13 mouse cellular contexts compared by ENCODE assay signal in genomic region chr5:150137772-150138451, GRCm38 (mm10). TPM values are rescaled to one million over a fixed set of nuclear protein-coding genes. Genes with fewer than 3 reads are reported as not detected.
DNase-seq lines count a peak whose midpoint lies in the region; ATAC-seq and TF ChIP-seq lines count a peak whose summit lies in the region.
"Had no signal": no experiment of that assay in that cellular context is flagged by ENCODE, and none has a peak within 500 bp of the region (broad histone marks: within the 10 kb centered on the region; RNA-seq: fewer than 3 reads in every experiment).

No protein-coding gene starts in this region.

- H3K4me1 ChIP-seq in midbrain, embryonic 11.5 days (ENCODE audit: control insufficient read depth, insufficient read depth, low read length) = no peaks in the 10 kb centered on the region
- no peaks in the 10 kb centered on the region for H3K4me1 ChIP-seq in midbrain, embryonic 15.5 days
- no peaks in the 10 kb centered on the region for H3K4me1 ChIP-seq in midbrain, embryonic 16.5 days (ENCODE audit: control insufficient read depth, insufficient read depth, low read length)
- H3K4me1 ChIP-seq: heart, embryonic 15.5 days had no signal

- no peaks in the 10 kb centered on the region for H3K9me3 ChIP-seq in midbrain, embryonic 11.5 days (ENCODE audit: control insufficient read depth, low read length)
- no peaks in the 10 kb centered on the region for H3K9me3 ChIP-seq in midbrain, embryonic 15.5 days
- H3K9me3 ChIP-seq in midbrain, embryonic 16.5 days (replicated peaks; ENCODE audit: control insufficient read depth, low read length, poor library complexity, severe bottlenecking) = no peaks in the 10 kb centered on the region
- H3K9me3 ChIP-seq: heart, embryonic 15.5 days; liver, embryonic 15.5 days had no signal

- no peak for ATAC-seq in midbrain, embryonic 11.5 days (ENCODE audit: low FRiP score)
- no peak for ATAC-seq in midbrain, embryonic 15.5 days (replicated peaks)
- peak; percentile 61 for ATAC-seq in megakaryocyte progenitor cell, adult 5-6 weeks (replicated peaks; ENCODE audit: poor library complexity)
- no peak for ATAC-seq in midbrain, embryonic 16.5 days

- H3K27ac ChIP-seq in gastrocnemius, adult 2 months = no peak overlapping the region
- H3K27ac ChIP-seq in midbrain, embryonic 11.5 days (ENCODE audit: low read depth, low read length) = no peak overlapping the region
- no peak overlapping the region for H3K27ac ChIP-seq in midbrain, embryonic 15.5 days
- H3K27ac ChIP-seq in midbrain, embryonic 16.5 days (ENCODE audit: low read length) = no peak overlapping the region
- H3K27ac ChIP-seq: heart, embryonic 15.5 days; liver, embryonic 15.5 days had no signal

- TF ChIP-seq CTCF in gastrocnemius, adult 2 months (IDR thresholded peaks at IDR 0.05) = peak; percentile 15; the same call in 1 of the 2 replicates

- H3K4me3 ChIP-seq in gastrocnemius, adult 2 months = no peak overlapping the region
- H3K4me3 ChIP-seq in midbrain, embryonic 11.5 days (ENCODE audit: low read depth, low read length) = no peak overlapping the region
- H3K4me3 ChIP-seq in midbrain, embryonic 15.5 days = no peak overlapping the region
- H3K4me3 ChIP-seq in midbrain, embryonic 16.5 days (ENCODE audit: low read depth, low read length) = no peak overlapping the region
- H3K4me3 ChIP-seq: heart, embryonic 15.5 days; liver, embryonic 15.5 days; myocyte had no signal

- no peaks in the 10 kb centered on the region for H3K27me3 ChIP-seq in midbrain, embryonic 11.5 days (ENCODE audit: control insufficient read depth, insufficient read depth, low read length)
- H3K27me3 ChIP-seq in midbrain, embryonic 15.5 days (replicated peaks) = no peaks in the 10 kb centered on the region
- H3K27me3 ChIP-seq in midbrain, embryonic 16.5 days (ENCODE audit: control insufficient read depth, insufficient read depth, low read depth, low read length) = no peaks in the 10 kb centered on the region
- H3K27me3 ChIP-seq: heart, embryonic 15.5 days; liver, embryonic 15.5 days had no signal

- 84% methylated on average over 9 of the region's 9 CpGs for WGBS in midbrain, embryonic 11.5 days
- WGBS in midbrain, embryonic 15.5 days = 85% methylated on average over 9 of the region's 9 CpGs
- 83% methylated on average over 9 of the region's 9 CpGs for WGBS in midbrain, embryonic 16.5 days

- H3K36me3 ChIP-seq in midbrain, embryonic 11.5 days (ENCODE audit: control insufficient read depth, insufficient read depth, low read length) = no peaks in the 10 kb centered on the region
- no peaks in the 10 kb centered on the region for H3K36me3 ChIP-seq in midbrain, embryonic 15.5 days (replicated peaks)
- no peaks in the 10 kb centered on the region for H3K36me3 ChIP-seq in midbrain, embryonic 16.5 days (ENCODE audit: control insufficient read depth, insufficient read depth, low read length)
- H3K36me3 ChIP-seq: G1E; heart, embryonic 15.5 days; liver, embryonic 15.5 days had no signal

- intact Hi-C loops in gastrocnemius, adult 2 months (cut with DNase I) = no loop called here
- intact Hi-C loops in gastrocnemius, postnatal 36 days (cut with DNase I) = no loop called here

- no peak for DNase-seq in gastrocnemius, adult 2 months
- no peak for DNase-seq in gastrocnemius, postnatal 36 days
- peak; percentile 85 for DNase-seq in midbrain, embryonic 11.5 days (ENCODE audit: low spot score, missing footprints)
- DNase-seq in NIH3T3 (ENCODE audit: low read depth) = peak; percentile 7
- DNase-seq in frontal cortex, postnatal 14 days (ENCODE audit: low spot score in 2 of 2) = no peak
- DNase-seq: cerebellum, adult 11 months had no signal

- no peak overlapping the region for H3K4me2 ChIP-seq in midbrain, embryonic 11.5 days
- no peak overlapping the region for H3K4me2 ChIP-seq in midbrain, embryonic 15.5 days
- no peak overlapping the region for H3K4me2 ChIP-seq in midbrain, embryonic 16.5 days (ENCODE audit: low read length)
- H3K4me2 ChIP-seq: heart, embryonic 15.5 days; liver, embryonic 15.5 days had no signal

- H3K9ac ChIP-seq in midbrain, embryonic 11.5 days (ENCODE audit: low read length) = no peak overlapping the region
- no peak overlapping the region for H3K9ac ChIP-seq in midbrain, embryonic 15.5 days
- no peak overlapping the region for H3K9ac ChIP-seq in midbrain, embryonic 16.5 days (ENCODE audit: low read depth, low read length)
- H3K9ac ChIP-seq: heart, embryonic 15.5 days; liver, embryonic 15.5 days had no signal

RNA-seq across cellular contexts. Expression of gene Fry, which starts 19.5 kb away (rescaled TPM):
- total RNA-seq in gastrocnemius, adult 2 months (2021) = 10 to 100 TPM; 73.5 to 85.7 TPM
- total RNA-seq in gastrocnemius, postnatal 36 days (2021) = 10 to 100 TPM; 78.8 to 85.5 TPM
- polyA plus RNA-seq in midbrain, embryonic 11.5 days (2014; fragmentation: Nextera tagmentation; extraction: Ambion mirVana) = 8.8 and 9.1 TPM in 2 replicates
- polyA plus RNA-seq in midbrain, embryonic 15.5 days (2015; fragmentation: Nextera tagmentation; extraction: Ambion mirVana) = 47.4 and 58.5 TPM in 2 replicates
- 17.8 and 22.1 TPM in 2 replicates for total RNA-seq in megakaryocyte progenitor cell, adult 5-6 weeks (2015)
- total RNA-seq in megakaryocyte progenitor cell, adult 5-6 weeks (2017) = 19.2 and 21.1 TPM in 2 replicates
- 60.0 and 64.1 TPM in 2 replicates for polyA plus RNA-seq in midbrain, embryonic 16.5 days (2015; fragmentation: Nextera tagmentation; extraction: Ambion mirVana)

Comparison
In these comparisons a context has a peak if more than half of its experiments do, and no peak if none do; other contexts are left out.
1. DNase-seq: peak in midbrain, embryonic 11.5 days (single experiment) and NIH3T3 (single experiment); none in gastrocnemius, adult 2 months (single experiment), gastrocnemius, postnatal 36 days (0 of 2) and frontal cortex, postnatal 14 days (0 of 2).